Mouse (Mus musculus) adrenal gland, postnatal 4 days (tissue): ENCODE results near the gene Ifit3. TPM values are rescaled to one million over a fixed set of nuclear protein-coding genes. Genes with fewer than 3 reads are reported as not detected.

Source experiments
- total RNA-seq, 2 experiments: library from RNA; stranded (reverse); gene quantifications; 2 replicates each; pipeline ENCODE4 v1.2.3; 2021

The Ifit3 gene
- total RNA-seq, 2 experiments from 2014 or later: 3.9 to 4.2 TPM

Other genes starting within 250 kb of the Ifit3 start
- gene Ch25h, start 108.4 kb upstream of the Ifit3 start, total RNA-seq: not detected
- gene Lipa, start 56.1 kb upstream of the Ifit3 start, total RNA-seq: 100 to 1,000 TPM; 118 to 120 TPM
- gene Ifit2, start 32.8 kb upstream of the Ifit3 start, total RNA-seq: 1 to 10 TPM; 4.2 to 5.5 TPM
- under 1 TPM; 0.56 to 0.68 TPM for gene Ifit1bl1, start 18.4 kb downstream of the Ifit3 start, total RNA-seq
- gene Ifit3b, start 24.4 kb downstream of the Ifit3 start, total RNA-seq: 1 to 10 TPM; 1.5 to 2.0 TPM
- gene Ifit1bl2, start 57.2 kb downstream of the Ifit3 start, total RNA-seq: under 1 TPM in 1 of 2 experiments, not detected in 1; 0.20 TPM
- 1 to 10 TPM; 1.2 to 1.7 TPM for gene Ifit1, start 57.3 kb downstream of the Ifit3 start, total RNA-seq
- gene Slc16a12, start 163.8 kb downstream of the Ifit3 start, total RNA-seq: 10 to 100 TPM in 1 of 2 experiments, 1 to 10 TPM in 1; 5.9 to 10.2 TPM